Mouse (Mus musculus) embryonic fibroblast, embryonic 13.5 days (primary cell): ENCODE measurements at regions not wholly inside any gene's neighbourhood (a gene's known extent, or its start where the extent isn't known, plus 50 kb on each side); places are given as distances from the start of the nearest gene placed in this dataset.

Experiments
- CTCF ChIP-seq: IDR thresholded peaks from 2 replicates; pipeline ENCODE4 v1.5.1; 2011; ENCODE audit warnings: mild to moderate bottlenecking, control low read depth, low read length, moderate library complexity, borderline replicate concordance; ENCODE audit not compliant: insufficient read depth
- POLR2A ChIP-seq: IDR thresholded peaks from 2 replicates; pipeline ENCODE4 v1.6.1; 2011; ENCODE audit warnings: low read depth, mild to moderate bottlenecking, control low read depth, low read length, moderate library complexity

DNA sequence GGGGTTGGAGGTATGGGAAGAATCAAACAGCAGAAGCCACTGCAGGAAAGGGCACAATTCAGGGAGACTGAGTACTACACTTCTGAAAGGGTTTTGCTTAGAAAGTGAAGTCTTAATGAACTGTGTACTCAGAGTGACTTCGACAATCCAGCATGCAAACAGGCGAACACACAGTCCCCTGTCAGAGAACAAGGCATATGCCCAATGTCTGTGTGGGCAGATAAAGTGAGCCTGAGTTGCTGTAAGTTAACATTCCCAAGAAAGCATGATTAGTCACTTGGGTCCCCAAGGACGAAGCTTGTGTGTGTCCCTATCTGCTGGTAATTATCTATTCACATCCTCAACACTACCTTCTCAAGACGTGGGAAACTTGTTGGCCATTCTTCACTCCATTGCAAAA, 115.2 kb upstream of the Nav3 start:
- TF ChIP-seq CTCF: no peak
- TF ChIP-seq POLR2A: no peak
